Mouse (Mus musculus) 3T3-L1 (cell line): ENCODE results near the gene Dstyk.
A peak's percentile ranks its signal among the peaks of the same experiment; 100 is the strongest.

ENCODE experiments used
- DNase-seq: peaks from one replicate; pipeline ENCODE4 v3.0.0-alpha.2; 2015; ENCODE audit warnings: low read depth, low spot score

Dstyk gene

GRCm38 (mm10) chr1:132388813-132389803 lies 28.2 kb upstream of the Dstyk start:
- peak; percentile 41 for DNase-seq

- peak; percentile 87 for DNase-seq
These were observed 27.3 kb upstream of the Dstyk start for GRCm38 (mm10) chr1:132389886-132390585.

GRCm38 (mm10) chr1:132390691-132391579 lies 26.4 kb upstream of the Dstyk start, which contains the start of gene Tmcc2:
Tmcc2 (minus strand) TSS chr1:132391281.
- DNase-seq: peak; percentile 54

- peak; percentile 57 for DNase-seq
These were observed 25.8 kb upstream of the Dstyk start for GRCm38 (mm10) chr1:132391580-132392022.

GRCm38 (mm10) chr1:132392872-132393271 lies 24.5 kb upstream of the Dstyk start:
- no peak for DNase-seq

DNA sequence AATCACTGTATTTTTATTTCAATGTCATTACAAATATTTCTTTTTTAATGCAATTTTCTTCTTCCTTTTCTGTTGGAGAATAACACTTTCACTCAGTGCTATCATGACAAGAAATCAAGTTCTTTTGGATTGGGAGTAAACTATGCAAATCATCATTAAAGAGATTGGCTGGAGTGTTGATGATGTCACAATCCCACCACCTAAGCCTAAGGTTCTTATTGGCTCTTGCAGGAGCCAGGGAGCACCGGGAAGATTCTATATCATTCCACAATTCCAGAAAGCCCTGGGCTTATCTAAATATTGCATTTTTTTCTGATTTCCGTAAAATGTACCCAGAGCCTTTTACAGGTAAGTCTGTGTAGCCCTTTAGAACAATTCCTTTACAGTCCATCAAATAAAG lies 20.6 kb upstream of the Dstyk start:
- peak; percentile 29 for DNase-seq

- no peak for DNase-seq
These were observed 16.8 kb upstream of the Dstyk start for GRCm38 (mm10) chr1:132400538-132400937.

DNA sequence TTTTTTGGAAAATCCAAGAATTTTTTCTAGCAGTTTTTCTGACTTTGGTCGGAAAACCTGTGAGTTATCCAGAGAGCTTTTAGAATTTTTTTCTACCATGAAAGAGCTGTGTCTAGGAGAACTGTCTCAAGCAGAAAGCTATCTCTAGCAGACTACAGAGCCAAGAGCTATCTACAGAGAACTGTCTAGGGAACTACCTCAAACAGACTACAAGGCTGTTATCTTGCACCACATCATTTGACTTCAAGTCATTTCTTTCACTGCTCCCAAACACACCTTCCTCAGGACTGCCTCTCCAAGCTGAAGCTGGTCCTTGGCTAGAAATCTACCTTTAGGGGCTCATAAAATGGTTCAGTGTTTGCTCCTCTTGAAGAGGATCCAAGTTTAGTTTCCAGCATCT lies 15.5 kb upstream of the Dstyk start:
- DNase-seq: no peak

DNA sequence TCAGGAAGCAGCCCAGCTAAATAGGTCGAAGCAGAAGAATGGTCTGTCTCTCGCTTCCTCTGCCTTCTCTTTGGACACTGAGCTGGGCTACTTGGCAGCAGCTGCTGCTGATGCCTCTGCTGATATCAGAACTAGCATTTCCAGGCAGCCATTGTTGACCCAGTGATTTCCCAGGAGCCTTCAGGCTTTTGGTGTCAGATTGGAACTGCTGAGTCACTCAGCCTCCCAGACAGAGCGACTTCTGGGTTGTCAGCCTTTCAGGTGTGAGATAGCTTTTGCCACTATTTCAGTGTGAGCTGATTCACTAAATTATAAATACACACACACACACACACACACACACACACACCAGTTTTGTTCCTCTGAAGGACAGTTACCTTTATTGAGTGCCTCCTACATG lies 6.7 kb upstream of the Dstyk start:
- peak; percentile 16 for DNase-seq

DNA sequence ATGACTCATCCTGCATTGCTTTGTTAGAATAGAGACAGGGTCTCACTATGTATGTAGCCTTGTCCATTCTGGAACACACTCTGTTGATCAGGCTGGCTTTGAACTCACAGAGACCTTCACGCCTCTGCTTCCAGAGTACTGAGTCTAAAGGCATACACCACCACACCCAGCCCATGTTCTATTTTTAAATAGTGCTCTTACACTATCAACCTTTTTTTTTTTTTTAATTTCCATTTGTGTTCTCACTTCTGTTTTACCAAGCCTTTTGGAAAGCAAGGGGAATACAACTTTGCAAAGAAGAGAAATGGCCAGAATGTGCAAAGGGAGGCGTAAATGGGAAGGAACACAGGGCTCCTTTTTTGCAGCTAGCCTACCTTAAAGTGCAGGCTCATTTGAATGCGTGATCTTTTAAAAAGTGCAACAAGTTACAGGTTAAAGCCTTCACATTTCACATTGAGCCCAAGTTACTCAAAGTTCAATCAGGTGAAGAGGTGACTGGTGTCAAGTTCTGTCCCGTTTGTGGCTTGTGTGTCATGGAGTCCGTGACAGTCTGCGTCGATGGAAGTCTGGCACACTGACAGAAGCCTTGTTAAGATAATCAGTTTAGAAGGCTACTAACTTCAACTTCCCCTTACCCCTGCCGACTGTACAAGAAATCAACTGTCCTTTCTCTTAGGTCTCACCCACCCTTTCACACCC lies 962 bp upstream of the Dstyk start:
- peak; percentile 39 for DNase-seq

DNA sequence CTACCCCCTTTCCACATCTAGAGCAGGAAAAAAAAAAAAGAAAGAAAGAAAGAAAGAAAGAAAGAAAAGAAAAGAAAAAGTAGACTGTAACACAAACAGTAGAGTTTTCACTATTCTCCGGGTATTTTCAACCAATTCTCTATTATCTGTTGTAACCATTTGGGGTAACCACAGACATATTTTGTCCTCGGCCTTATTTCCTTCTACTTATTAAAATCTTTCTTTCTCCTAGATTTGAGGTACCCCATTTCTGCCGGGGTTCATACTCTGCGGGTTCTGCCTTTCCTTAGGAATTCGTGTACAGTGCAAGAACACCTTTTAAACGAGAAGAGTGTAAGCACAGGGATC lies 438 bp upstream of the Dstyk start:
- DNase-seq: no peak

GRCm38 (mm10) chr1:132420206-132420605 lies 2.9 kb downstream of the Dstyk start:
- DNase-seq: peak; percentile 67

- DNase-seq: peak; percentile 53
These were observed 3.3 kb downstream of the Dstyk start for GRCm38 (mm10) chr1:132420662-132421061.

GRCm38 (mm10) chr1:132422912-132423696 lies 5.7 kb downstream of the Dstyk start:
- DNase-seq: no peak

DNA sequence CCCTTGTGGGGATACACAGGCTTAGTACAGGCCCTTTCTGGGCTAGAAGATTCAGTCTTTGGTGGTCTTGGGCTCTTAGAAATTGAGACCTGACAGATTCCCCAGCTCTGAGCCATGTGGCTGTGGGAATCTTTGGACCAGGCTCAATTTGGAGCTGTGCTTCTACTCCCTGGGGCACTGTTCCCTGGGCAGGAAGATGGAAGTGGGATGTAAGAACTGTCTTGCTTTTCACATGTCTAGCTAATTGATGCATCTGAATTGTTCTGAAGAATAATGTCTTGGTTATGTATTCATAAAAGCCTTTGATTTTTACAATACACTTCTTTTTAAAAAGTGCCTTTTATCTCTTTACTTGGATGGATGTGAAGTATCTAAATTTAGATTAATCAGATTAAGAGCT lies 8.2 kb downstream of the Dstyk start:
- no peak for DNase-seq

- no peak for DNase-seq
These were observed 13.5 kb downstream of the Dstyk start for GRCm38 (mm10) chr1:132430818-132431217.

DNA sequence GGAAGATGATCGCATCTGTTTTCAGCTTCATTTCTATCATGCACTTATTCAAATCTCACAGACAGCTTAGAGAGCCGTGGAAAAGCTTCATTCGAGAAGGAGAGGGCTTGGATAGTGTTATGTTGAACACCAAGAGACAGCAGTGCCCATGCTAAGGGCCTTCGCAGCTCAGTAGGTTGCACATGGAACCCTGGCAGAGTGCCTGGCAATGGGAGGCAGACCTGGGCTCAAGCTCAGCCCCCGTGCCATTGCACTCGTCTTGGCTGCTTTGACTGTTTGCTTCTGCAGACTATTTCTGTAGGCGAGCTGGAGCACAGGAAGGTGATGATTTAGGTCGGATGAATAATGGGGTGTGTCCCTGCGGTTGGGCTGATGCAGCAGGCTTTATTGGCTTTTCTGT lies 14.4 kb downstream of the Dstyk start:
- DNase-seq: no peak

DNA sequence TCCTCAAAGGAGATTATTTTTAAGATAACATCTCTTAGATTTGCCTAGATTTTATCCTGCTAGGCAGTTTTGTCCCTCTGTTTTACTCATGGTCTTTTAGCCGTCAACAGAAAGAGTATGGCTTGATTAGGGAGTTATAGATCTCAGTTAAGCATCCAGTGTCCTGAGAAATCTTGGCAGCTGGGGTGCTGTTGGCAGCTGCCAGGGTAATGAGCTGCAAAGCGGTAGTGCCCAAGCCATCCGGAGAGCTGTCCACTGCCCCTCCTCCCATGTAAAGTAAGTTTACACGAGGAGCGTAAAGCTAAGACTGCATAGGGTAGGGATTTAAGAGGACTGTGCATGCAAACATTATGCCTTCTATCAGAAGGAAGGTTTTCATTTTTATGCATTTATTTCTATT lies 16.0 kb downstream of the Dstyk start:
- DNase-seq: no peak

DNA sequence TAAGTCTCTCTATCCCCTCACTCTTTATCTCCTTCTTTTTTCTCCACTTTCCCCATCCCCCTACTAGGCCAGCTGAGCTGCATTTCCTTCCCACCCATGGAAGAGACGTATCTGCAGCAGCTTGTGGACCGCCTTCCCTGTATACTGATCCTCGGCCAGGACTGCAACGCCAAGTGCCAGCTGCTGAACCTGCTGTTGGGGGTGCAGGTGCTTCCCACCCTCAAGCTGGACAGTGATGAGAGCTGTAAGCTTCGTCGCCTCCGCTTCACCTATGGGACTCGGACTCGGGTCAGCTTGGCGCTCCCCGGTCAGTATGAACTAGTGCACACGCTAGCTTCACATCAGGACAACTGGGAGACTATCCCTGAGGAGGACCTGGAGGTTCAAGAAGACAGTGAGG lies 16.7 kb downstream of the Dstyk start:
- no peak for DNase-seq

GRCm38 (mm10) chr1:132436320-132436958 lies 19.1 kb downstream of the Dstyk start:
- DNase-seq: no peak
